Mouse (Mus musculus) heart, embryonic 14.5 days (tissue): ENCODE data around the gene Gpx3. TPM values are rescaled to one million over a fixed set of nuclear protein-coding genes. Genes with fewer than 3 reads are reported as not detected.

Source experiments
- ATAC-seq: fragments of 200-750 bp; cut with Nextera tagmentation; 2 replicates; pipeline ENCODE4 v1.8.0; 2017; ENCODE audit warnings: low read depth, moderate TSS enrichment; ENCODE audit not compliant: insufficient number of reproducible peaks, insufficient read depth, low FRiP score
- H3K27ac ChIP-seq, 2 experiments: fragments of 200-500 bp in 1 of 2; fragments of 300-500 bp in 1 of 2; sonication (generic) in 1 of 2; replicated peaks in 1 of 2; 2 replicates each; pipeline ENCODE4 v1.5.1; 2012 to 2014; ENCODE audit warnings: low read depth in 2 of 2, low read length in 2 of 2, control low read depth in 1 of 2, mild to moderate bottlenecking in 1 of 2, mixed read lengths in 1 of 2; ENCODE audit not compliant: control insufficient read depth in 1 of 2, insufficient read depth in 1 of 2
- H3K27me3 ChIP-seq: fragments of 300-500 bp; sonication (generic); 2 replicates; pipeline ENCODE4 v1.6.1; 2014; ENCODE audit warnings: mild to moderate bottlenecking, low read length, control low read depth; ENCODE audit not compliant: control insufficient read depth, insufficient read depth
- H3K36me3 ChIP-seq: fragments of 300-500 bp; sonication (generic); 2 replicates; pipeline ENCODE4 v1.6.1; 2014; ENCODE audit warnings: mild to moderate bottlenecking, control low read depth, low read length, mixed read lengths; ENCODE audit not compliant: control insufficient read depth, insufficient read depth
- H3K4me1 ChIP-seq, 2 experiments: fragments of 200-500 bp in 1 of 2; fragments of 300-500 bp in 1 of 2; sonication (generic) in 1 of 2; 2 replicates each; pipeline ENCODE4 v1.6.1; 2012 to 2014; ENCODE audit warnings: low read length in 2 of 2, control low read depth in 1 of 2, mixed read lengths in 1 of 2; ENCODE audit not compliant: control insufficient read depth in 2 of 2, insufficient read depth in 2 of 2
- H3K4me2 ChIP-seq: fragments of 300-500 bp; sonication (generic); 2 replicates; pipeline ENCODE4 v1.6.1; 2014; ENCODE audit warnings: mild to moderate bottlenecking, low read length
- H3K4me3 ChIP-seq, 2 experiments: fragments of 200-500 bp in 1 of 2; fragments of 300-500 bp in 1 of 2; sonication (generic) in 1 of 2; 2 replicates each; pipeline ENCODE4 v1.5.1; 2012 to 2014; ENCODE audit warnings: low read length in 2 of 2, mild to moderate bottlenecking in 2 of 2, control low read depth in 1 of 2, low read depth in 1 of 2, moderate library complexity in 1 of 2; ENCODE audit not compliant: control insufficient read depth in 1 of 2, insufficient read depth in 1 of 2
- H3K9ac ChIP-seq: fragments of 300-500 bp; sonication (generic); 2 replicates; pipeline ENCODE4 v1.6.1; 2014; ENCODE audit warnings: mild to moderate bottlenecking, low read length
- H3K9me3 ChIP-seq: fragments of 300-500 bp; sonication (generic); 2 replicates; pipeline ENCODE4 v1.6.1; 2016; ENCODE audit warnings: low read length, control low read depth; ENCODE audit not compliant: control insufficient read depth
- WGBS: fragments of 180-500 bp; shearing (Covaris S2); extraction: QIAGEN DNeasy Blood & Tissue Kit; methylation state at CpG from one replicate; pipeline ENCODE4 v1.1.7; 2014; 5-methylcytosine and 5-hydroxymethylcytosine counted together
- polyA plus RNA-seq: library from polyadenylated mRNA; unstranded; fragments of >200 nt; fragmentation: Nextera tagmentation; extraction: Ambion mirVana; gene quantifications from 2 replicates; pipeline ENCODE4 v1.2.1, GENCODE M21; 2014

The Gpx3 gene
- polyA plus RNA-seq, 1 experiment from 2014 or later, result 1,448 TPM

GRCm38 (mm10) chr11:54906466-54906865 is 4.2 kb downstream of the Gpx3 start:
- Histone ChIP-seq H3K4me2 (no peak overlapping the region), H3K9me3 (no peaks in the 10 kb centered on the region), H3K4me1 (peaks cover 28 to 43% of the 10 kb centered on the region in 2 experiments), H3K9ac (0 out of 2 replicates have a peak overlapping the region, but pooled peaks have one; percentile 1), H3K36me3 (peaks cover 45% of the 10 kb centered on the region), H3K4me3 (no peak overlapping the region), H3K27me3 (no peaks in the 10 kb centered on the region), H3K27ac (peak overlapping the region in 1 of 2 experiments; percentile 44; a peak in 3 of 4 replicates)
- 37% methylated on average over 4 of the region's 4 CpGs for WGBS
- no peak for ATAC-seq

DNA sequence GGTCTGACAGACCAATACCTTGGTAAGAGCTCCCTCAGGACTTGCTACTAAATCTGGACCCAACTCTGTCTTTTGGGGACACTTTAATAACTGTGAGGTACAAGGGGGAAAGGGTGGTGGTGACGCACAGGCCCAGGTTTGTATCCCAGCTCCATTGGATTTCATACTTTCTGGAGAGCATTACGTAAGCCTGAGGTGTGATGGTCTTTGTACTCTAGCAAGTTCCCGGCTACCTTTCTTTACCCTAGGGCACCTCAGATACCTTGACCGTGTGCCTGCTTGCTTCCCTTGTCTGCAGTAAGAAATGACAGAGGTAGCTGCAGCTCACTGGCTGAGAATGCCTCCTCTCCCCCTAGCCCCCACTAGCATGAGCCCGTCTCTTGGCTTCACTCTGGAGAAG is 5.0 kb downstream of the Gpx3 start:
- Histone ChIP-seq H3K4me3 (no peak overlapping the region), H3K27me3 (no peaks in the 10 kb centered on the region), H3K9me3 (no peaks in the 10 kb centered on the region), H3K36me3 (peaks cover 52% of the 10 kb centered on the region), H3K4me1 (peaks cover 27 to 40% of the 10 kb centered on the region in 2 experiments), H3K27ac (no peak overlapping the region), H3K9ac (no peak overlapping the region), H3K4me2 (no peak overlapping the region)
- no peak for ATAC-seq
- WGBS, result 88% methylated on average over 5 of the region's 5 CpGs

GRCm38 (mm10) chr11:54909273-54909672 is 7.0 kb downstream of the Gpx3 start:
- Histone ChIP-seq H3K9me3 (no peaks in the 10 kb centered on the region), H3K27ac (no peak overlapping the region), H3K36me3 (peaks cover 67% of the 10 kb centered on the region), H3K4me1 (peaks cover 13 to 25% of the 10 kb centered on the region in 2 experiments), H3K4me3 (no peak overlapping the region), H3K27me3 (no peaks in the 10 kb centered on the region), H3K9ac (no peak overlapping the region), H3K4me2 (no peak overlapping the region)
- WGBS, result 89% methylated on average over 11 of the region's 11 CpGs
- no peak for ATAC-seq

DNA sequence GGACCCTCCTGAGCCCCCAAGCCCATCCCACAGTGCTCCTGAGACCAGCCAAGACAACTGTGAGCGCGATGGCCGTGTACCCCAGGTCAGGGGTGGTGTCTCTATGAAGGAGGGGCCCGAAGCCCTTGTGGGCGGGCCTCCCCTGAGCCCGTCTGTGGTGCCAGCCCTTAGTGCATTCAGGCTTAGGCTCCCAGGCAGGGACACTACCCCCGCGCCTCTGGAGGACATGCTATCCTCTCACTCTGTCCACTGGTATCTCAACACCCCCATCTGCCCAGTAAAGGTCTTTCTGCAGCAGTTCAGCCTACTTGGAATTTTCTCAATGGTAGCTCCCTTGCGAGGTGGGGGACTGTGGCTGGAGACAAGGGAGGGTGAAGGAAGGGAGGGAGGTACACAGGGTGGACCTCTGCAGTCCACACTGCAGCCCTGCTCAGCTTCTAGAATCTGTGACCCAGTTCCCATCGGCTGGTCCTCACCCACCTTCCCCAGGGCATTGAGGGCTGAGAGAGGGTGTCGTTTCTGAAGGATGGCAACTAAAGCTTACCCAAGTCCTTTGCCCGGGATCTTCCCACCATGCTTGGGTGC is 7.9 kb downstream of the Gpx3 start:
- H3K27me3 ChIP-seq, result no peaks in the 10 kb centered on the region
- no peak overlapping the region for H3K4me2 ChIP-seq
- peaks cover 11 to 16% of the 10 kb centered on the region in 2 experiments for H3K4me1 ChIP-seq
- H3K36me3 ChIP-seq, result peaks cover 76% of the 10 kb centered on the region
- H3K4me3 ChIP-seq, result no peak overlapping the region
- no peak overlapping the region for H3K9ac ChIP-seq
- no peaks in the 10 kb centered on the region for H3K9me3 ChIP-seq
- no peak overlapping the region for H3K27ac ChIP-seq
- 86% methylated on average over 12 of the region's 12 CpGs for WGBS
- no peak for ATAC-seq

GRCm38 (mm10) chr11:54911201-54911600 is 8.9 kb downstream of the Gpx3 start:
- H3K36me3 ChIP-seq, result peaks cover 86% of the 10 kb centered on the region
- 86% methylated on average over 3 of the region's 3 CpGs for WGBS
- no peak overlapping the region for H3K4me3 ChIP-seq
- H3K9me3 ChIP-seq, result no peaks in the 10 kb centered on the region
- no peak overlapping the region for H3K4me2 ChIP-seq
- no peak overlapping the region for H3K27ac ChIP-seq
- ATAC-seq, result no peak
- H3K9ac ChIP-seq, result no peak overlapping the region
- peaks cover 5 to 6% of the 10 kb centered on the region in 2 experiments for H3K4me1 ChIP-seq
- H3K27me3 ChIP-seq, result no peaks in the 10 kb centered on the region

DNA sequence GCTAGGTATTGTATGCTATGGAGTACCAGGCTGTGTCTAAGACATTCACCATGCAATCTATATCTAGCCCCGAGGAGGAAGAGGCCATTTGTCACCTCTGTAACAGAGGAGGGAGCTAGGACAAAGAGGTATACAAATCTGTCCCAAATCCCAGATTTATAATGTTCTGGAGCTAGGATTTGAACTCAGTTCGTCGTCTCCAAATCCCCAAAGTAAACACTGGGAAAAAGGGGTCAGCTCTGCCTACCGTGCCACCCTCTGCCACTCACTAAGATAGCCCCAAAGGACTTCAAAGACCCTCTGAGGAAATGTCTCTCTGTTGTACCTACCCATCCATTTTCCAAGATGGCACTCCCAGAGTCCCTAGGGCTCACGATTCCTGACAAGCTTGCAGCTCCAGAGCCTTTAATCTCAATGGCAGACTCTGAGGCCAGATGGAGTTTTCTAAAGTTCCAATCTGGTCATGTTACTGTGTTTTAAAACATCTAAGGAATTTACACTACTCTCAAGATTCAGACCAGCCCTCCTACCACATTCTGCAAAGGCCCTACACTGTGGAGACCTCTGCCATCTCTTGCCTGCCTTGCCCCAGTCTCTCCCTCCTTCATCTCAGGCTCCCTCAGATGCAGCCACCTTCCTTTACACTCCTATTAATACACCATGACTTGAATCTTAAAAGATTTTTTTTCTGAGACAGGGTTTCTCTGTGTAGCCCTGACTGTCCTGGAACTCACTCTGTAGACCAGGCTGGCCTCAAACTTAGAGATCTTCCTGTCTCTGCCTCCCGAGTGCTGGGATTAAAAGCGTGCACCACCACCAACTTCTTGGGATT is 9.6 kb downstream of the Gpx3 start:
- Histone ChIP-seq H3K27ac (no peak overlapping the region), H3K36me3 (peaks cover 93% of the 10 kb centered on the region)
- 88% methylated on average over 7 of the region's 7 CpGs for WGBS

DNA sequence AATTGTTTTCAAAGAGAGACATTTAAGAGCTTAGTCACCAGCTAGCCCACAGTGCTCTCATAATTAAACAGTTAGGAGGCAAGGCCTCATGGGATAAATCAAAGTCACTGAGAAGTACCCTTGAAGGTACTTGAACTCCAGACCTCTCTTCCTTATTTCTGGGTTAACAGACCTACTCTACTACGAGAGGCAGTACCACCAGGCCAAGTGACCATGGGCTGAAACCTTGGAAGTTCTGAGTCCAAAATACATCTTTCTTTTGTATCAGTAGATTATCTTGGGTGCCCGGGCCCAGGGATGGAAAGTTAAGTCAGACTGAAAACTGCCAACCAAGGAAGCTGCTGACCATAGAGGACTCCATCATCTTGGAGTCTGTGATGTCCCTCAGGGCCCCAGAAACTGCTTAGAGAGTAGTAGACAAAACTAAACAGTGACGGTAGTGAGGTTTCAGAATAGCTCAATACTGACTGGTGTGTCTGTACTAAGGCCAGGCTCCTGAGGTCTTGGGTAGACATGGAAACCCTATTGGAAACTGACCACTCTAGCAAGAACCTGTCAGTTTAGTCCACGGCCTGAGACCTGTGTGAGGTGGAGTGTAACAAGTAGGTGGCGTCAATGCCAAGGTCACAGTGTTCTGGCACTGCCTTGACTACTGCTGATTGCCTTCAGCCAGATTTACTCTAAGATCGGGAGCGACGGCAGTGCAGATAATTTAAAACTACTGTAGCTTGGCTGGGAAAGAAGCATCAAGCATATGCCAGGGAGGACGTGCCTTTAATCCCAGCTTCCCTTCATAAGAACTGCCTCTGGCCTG is 10.5 kb downstream of the Gpx3 start:
- no peak overlapping the region for H3K4me3 ChIP-seq
- no peak overlapping the region for H3K27ac ChIP-seq
- WGBS, result 73% methylated on average over 9 of the region's 9 CpGs
- H3K27me3 ChIP-seq, result no peaks in the 10 kb centered on the region
- no peak overlapping the region for H3K9ac ChIP-seq
- no peak for ATAC-seq
- peaks cover 93% of the 10 kb centered on the region for H3K36me3 ChIP-seq
- H3K4me2 ChIP-seq, result no peak overlapping the region
- H3K9me3 ChIP-seq, result no peaks in the 10 kb centered on the region
- no peaks in the 10 kb centered on the region for H3K4me1 ChIP-seq

More for the DNA sequence above, 9.6 kb downstream of the Gpx3 start:
- H3K9me3 ChIP-seq, result no peaks in the 10 kb centered on the region
- no peaks in the 10 kb centered on the region for H3K27me3 ChIP-seq
- no peak overlapping the region for H3K4me3 ChIP-seq
- H3K4me1 ChIP-seq, result no peaks in the 10 kb centered on the region; a peak in 1 of 4 replicates
- no peak for ATAC-seq
- H3K4me2 ChIP-seq, result no peak overlapping the region
- no peak overlapping the region for H3K9ac ChIP-seq
